Mouse (Mus musculus): Measurements from ENCODE around the gene Gm20388. TPM values are rescaled to one million over a fixed set of nuclear protein-coding genes. Genes with fewer than 3 reads are reported as not detected.

The Gm20388 gene
- polyA plus RNA-seq, 1 experiment: 10.6 TPM

GRCm38 (mm10) chr8:123134149-123134713, 3223.6 kb downstream of the Gm20388 start:
- H3K4me3 ChIP-seq (replicated peaks; ENCODE audit: control insufficient read depth, low read depth, low read length): no peak overlapping the region
- H3K4me1 ChIP-seq (ENCODE audit: control insufficient read depth, insufficient read depth, low read length): no peaks in the 10 kb centered on the region; the same call in 1 of the 2 replicates
- H3K27ac ChIP-seq (ENCODE audit: control insufficient read depth, insufficient read depth, low read depth, low read length, poor library complexity): no peak overlapping the region
- WGBS: 85% methylated on average over 11 of the region's 11 CpGs
- TF ChIP-seq POLR2A (IDR thresholded peaks at IDR 0.05; ENCODE audit: borderline replicate concordance, control insufficient read depth, low read depth, low read length) (no peak), CTCF (IDR thresholded peaks at IDR 0.05; ENCODE audit: control insufficient read depth, insufficient read depth, low read length) (no peak)

DNA sequence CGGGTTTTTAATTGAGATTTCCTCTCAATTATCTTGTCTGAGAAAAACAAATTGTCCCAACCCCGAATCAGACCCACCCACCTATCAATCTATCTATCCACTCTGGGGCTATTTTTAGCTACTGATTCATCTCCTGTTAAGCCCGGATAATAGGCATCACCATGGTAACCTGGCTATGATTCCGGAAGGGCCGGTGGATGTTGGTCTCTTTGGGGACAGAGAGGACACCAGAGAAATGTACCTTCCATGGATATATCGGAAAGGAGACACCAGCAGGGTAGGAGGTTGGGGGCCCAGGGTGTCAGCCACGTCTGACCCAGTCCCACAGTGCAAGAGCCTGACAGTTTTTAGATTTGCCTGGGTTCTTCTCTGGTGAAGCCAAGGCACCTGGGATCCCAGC, 3224.8 kb downstream of the Gm20388 start:
- Histone ChIP-seq H3K4me3 (replicated peaks; ENCODE audit: control insufficient read depth, low read depth, low read length) (no peak overlapping the region), H3K27ac (ENCODE audit: control insufficient read depth, insufficient read depth, low read depth, low read length, poor library complexity) (no peak overlapping the region), H3K4me1 (ENCODE audit: control insufficient read depth, insufficient read depth, low read length) (no peaks in the 10 kb centered on the region; the same call in 1 of the 2 replicates)
- 52% methylated on average over 7 of the region's 7 CpGs for WGBS
- TF ChIP-seq POLR2A (IDR thresholded peaks at IDR 0.05; ENCODE audit: borderline replicate concordance, control insufficient read depth, low read depth, low read length): no peak
- TF ChIP-seq CTCF (IDR thresholded peaks at IDR 0.05; ENCODE audit: control insufficient read depth, insufficient read depth, low read length): no peak

GRCm38 (mm10) chr8:123135806-123136205, 3225.2 kb downstream of the Gm20388 start:
- no peak for TF ChIP-seq CTCF (IDR thresholded peaks at IDR 0.05; ENCODE audit: control insufficient read depth, insufficient read depth, low read length)
- TF ChIP-seq POLR2A (IDR thresholded peaks at IDR 0.05; ENCODE audit: borderline replicate concordance, control insufficient read depth, low read depth, low read length): no peak
- Histone ChIP-seq H3K4me1 (ENCODE audit: control insufficient read depth, insufficient read depth, low read length) (no peaks in the 10 kb centered on the region; the same call in 1 of the 2 replicates), H3K27ac (ENCODE audit: control insufficient read depth, insufficient read depth, low read depth, low read length, poor library complexity) (no peak overlapping the region), H3K4me3 (replicated peaks; ENCODE audit: control insufficient read depth, low read depth, low read length) (no peak overlapping the region)
- 75% methylated on average over 9 of the region's 9 CpGs for WGBS

DNA sequence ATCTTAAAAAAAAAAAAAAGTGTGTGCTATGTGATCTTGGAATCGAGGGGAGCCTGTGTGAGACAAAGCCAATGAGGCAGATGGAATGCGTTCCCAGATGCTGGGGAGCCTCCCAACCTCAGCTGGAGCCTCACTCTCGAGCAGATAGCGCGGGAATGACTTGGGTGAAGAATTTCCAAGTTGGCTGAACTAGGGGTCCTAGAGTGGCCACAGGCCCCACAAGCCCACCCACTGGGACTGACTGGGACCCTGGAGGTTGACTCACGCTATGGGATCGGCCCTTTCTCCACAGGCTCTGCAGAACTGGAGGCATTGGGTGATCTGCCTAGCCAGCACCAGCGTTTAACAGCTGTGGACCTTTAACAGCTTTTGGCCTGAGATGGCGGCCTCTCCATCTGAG, 3225.6 kb downstream of the Gm20388 start:
- WGBS: 85% methylated on average over 9 of the region's 9 CpGs
- no peak for TF ChIP-seq CTCF (IDR thresholded peaks at IDR 0.05; ENCODE audit: control insufficient read depth, insufficient read depth, low read length)
- no peak for TF ChIP-seq POLR2A (IDR thresholded peaks at IDR 0.05; ENCODE audit: borderline replicate concordance, control insufficient read depth, low read depth, low read length)
- Histone ChIP-seq H3K27ac (ENCODE audit: control insufficient read depth, insufficient read depth, low read depth, low read length, poor library complexity) (no peak overlapping the region), H3K4me1 (ENCODE audit: control insufficient read depth, insufficient read depth, low read length) (no peaks in the 10 kb centered on the region; the same call in 1 of the 2 replicates), H3K4me3 (replicated peaks; ENCODE audit: control insufficient read depth, low read depth, low read length) (no peak overlapping the region)

- TF ChIP-seq CTCF (IDR thresholded peaks at IDR 0.05; ENCODE audit: control insufficient read depth, insufficient read depth, low read length): no peak
- TF ChIP-seq POLR2A (IDR thresholded peaks at IDR 0.05; ENCODE audit: borderline replicate concordance, control insufficient read depth, low read depth, low read length): no peak
- Histone ChIP-seq H3K27ac (ENCODE audit: control insufficient read depth, insufficient read depth, low read depth, low read length, poor library complexity) (no peak overlapping the region), H3K4me3 (replicated peaks; ENCODE audit: control insufficient read depth, low read depth, low read length) (no peak overlapping the region), H3K4me1 (ENCODE audit: control insufficient read depth, insufficient read depth, low read length) (no peaks in the 10 kb centered on the region; the same call in 1 of the 2 replicates)
- 29% methylated on average over 2 of the region's 2 CpGs for WGBS
Measured at GRCm38 (mm10) chr8:123137645-123138077, 3227.0 kb downstream of the Gm20388 start.

GRCm38 (mm10) chr8:123138741-123139140, 3228.1 kb downstream of the Gm20388 start:
- WGBS: 59% methylated on average over 4 of the region's 4 CpGs
- Histone ChIP-seq H3K27ac (ENCODE audit: control insufficient read depth, insufficient read depth, low read depth, low read length, poor library complexity) (no peak overlapping the region), H3K4me1 (ENCODE audit: control insufficient read depth, insufficient read depth, low read length) (no peaks in the 10 kb centered on the region; the same call in 1 of the 2 replicates), H3K4me3 (replicated peaks; ENCODE audit: control insufficient read depth, low read depth, low read length) (no peak overlapping the region)
- no peak for TF ChIP-seq POLR2A (IDR thresholded peaks at IDR 0.05; ENCODE audit: borderline replicate concordance, control insufficient read depth, low read depth, low read length)
- no peak for TF ChIP-seq CTCF (IDR thresholded peaks at IDR 0.05; ENCODE audit: control insufficient read depth, insufficient read depth, low read length)

DNA sequence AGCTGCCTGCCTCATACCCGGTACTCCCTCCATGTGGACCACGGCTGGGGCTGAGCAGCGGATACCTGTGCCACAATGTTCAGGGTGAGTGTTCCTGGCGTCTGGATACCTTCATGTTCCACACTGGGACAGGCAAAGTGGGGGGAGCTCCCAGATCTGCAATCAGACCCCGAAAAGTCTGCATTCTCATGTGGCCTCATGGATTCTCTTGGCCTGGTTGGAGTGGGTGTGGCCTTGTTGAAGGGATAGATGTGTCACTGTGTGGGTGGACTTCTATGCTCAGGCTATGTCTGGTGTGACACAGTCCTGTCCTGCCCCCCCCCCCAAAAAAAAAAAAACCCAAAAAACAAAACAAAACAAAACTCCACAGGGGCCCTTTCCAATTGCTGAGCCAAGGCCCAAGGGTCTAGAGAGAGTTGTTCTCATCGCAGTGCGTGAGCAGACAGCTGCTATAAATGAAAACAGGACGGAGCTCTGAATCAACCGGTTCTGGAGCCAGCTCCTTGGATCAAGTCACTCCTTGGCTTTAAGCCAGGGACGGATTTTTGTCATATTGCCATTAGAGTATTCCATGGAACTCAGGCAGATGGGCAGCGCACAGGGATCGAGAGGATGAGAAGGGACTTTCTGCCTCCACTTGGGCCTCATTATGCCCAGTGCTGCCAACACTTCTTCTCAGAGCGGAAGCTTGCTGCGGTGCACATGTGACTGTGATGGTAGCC, 3231.3 kb downstream of the Gm20388 start:
- no peak overlapping the region for H3K27ac ChIP-seq (ENCODE audit: control insufficient read depth, insufficient read depth, low read depth, low read length, poor library complexity)
- 83% methylated on average over 14 of the region's 14 CpGs for WGBS
- H3K4me3 ChIP-seq (replicated peaks; ENCODE audit: control insufficient read depth, low read depth, low read length): no peak overlapping the region
- no peaks in the 10 kb centered on the region; the same call in 1 of the 2 replicates for H3K4me1 ChIP-seq (ENCODE audit: control insufficient read depth, insufficient read depth, low read length)
- no peak for TF ChIP-seq POLR2A (IDR thresholded peaks at IDR 0.05; ENCODE audit: borderline replicate concordance, control insufficient read depth, low read depth, low read length)
- TF ChIP-seq CTCF (IDR thresholded peaks at IDR 0.05; ENCODE audit: control insufficient read depth, insufficient read depth, low read length): no peak

DNA sequence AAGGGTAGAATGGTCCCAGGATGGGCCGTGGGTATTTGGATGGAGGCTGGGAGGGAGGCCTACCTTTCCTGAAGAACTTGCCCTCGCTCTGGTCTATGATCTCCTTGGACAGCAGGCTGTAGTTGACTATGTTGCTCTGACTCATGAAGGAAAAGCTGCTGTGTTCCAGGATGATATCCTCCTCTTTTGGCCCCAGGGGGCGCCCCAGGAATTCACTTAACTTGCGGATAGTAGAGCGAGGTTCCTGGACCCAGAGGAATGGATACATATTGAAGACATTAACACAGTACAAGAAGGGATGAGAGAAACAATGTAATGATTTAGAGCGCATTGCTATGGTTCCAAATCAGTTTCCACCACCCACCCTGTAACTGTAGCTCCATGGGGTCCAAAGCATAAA, 3234.6 kb downstream of the Gm20388 start:
- Histone ChIP-seq H3K27ac (ENCODE audit: control insufficient read depth, insufficient read depth, low read depth, low read length, poor library complexity) (no peak overlapping the region), H3K4me3 (replicated peaks; ENCODE audit: control insufficient read depth, low read depth, low read length) (no peak overlapping the region), H3K4me1 (ENCODE audit: control insufficient read depth, insufficient read depth, low read length) (no peaks in the 10 kb centered on the region)
- TF ChIP-seq CTCF (IDR thresholded peaks at IDR 0.05; ENCODE audit: control insufficient read depth, insufficient read depth, low read length): no peak; the same call in 1 of the 2 replicates
- TF ChIP-seq POLR2A (IDR thresholded peaks at IDR 0.05; ENCODE audit: borderline replicate concordance, control insufficient read depth, low read depth, low read length): no peak
- WGBS: 47% methylated on average over 6 of the region's 6 CpGs

Measured in bone marrow, adult 2 months (tissue).